Mouse (Mus musculus) bone marrow macrophage, adult 2 months (primary cell): ENCODE data around the gene Hoxa5.

Experiments
- CTCF ChIP-seq: IDR thresholded peaks from 2 replicates; pipeline ENCODE4 v1.5.1; 2012; ENCODE audit warnings: low read depth, mild to moderate bottlenecking, low read length, moderate library complexity
- POLR2A ChIP-seq: IDR thresholded peaks from 2 replicates; pipeline ENCODE4 v1.6.1; 2012; ENCODE audit warnings: mild to moderate bottlenecking, low read depth, low read length, borderline replicate concordance

- TF ChIP-seq POLR2A (no peak), CTCF (no peak)
These were observed 45.4 kb upstream of the Hoxa5 start for GRCm38 (mm10) chr6:52249826-52250225.
